Comparison of ENCODE assay signal across 10 mouse cellular contexts in genomic region chr16:59474788-59475187, GRCm38 (mm10). TPM values are rescaled to one million over a fixed set of nuclear protein-coding genes. Genes with fewer than 3 reads are reported as not detected.
A peak's percentile ranks its signal among the peaks of the same experiment; 100 is the strongest.
DNase-seq lines count a peak whose midpoint lies in the region; ATAC-seq lines count a peak whose summit lies in the region.
"Had no signal": no experiment of that assay in that cellular context is flagged by ENCODE, and none has a peak within 500 bp of the region (broad histone marks: within the 10 kb centered on the region; RNA-seq: fewer than 3 reads in every experiment).

No protein-coding gene starts in this region.

- no peak for ATAC-seq in hindbrain, embryonic 16.5 days
- peak; percentile 69 for ATAC-seq in megakaryocyte-erythroid progenitor cell, adult 5-6 weeks (replicated peaks; ENCODE audit: low FRiP score, low TSS enrichment, poor library complexity, severe bottlenecking)

- no peaks in the 10 kb centered on the region for H3K27me3 ChIP-seq in hindbrain, embryonic 10.5 days (ENCODE audit: insufficient read depth, poor library complexity, severe bottlenecking)
- H3K27me3 ChIP-seq in hindbrain, embryonic 16.5 days (replicated peaks; ENCODE audit: control insufficient read depth, insufficient read depth, low read length), result no peaks in the 10 kb centered on the region
- H3K27me3 ChIP-seq: embryonic facial prominence, embryonic 12.5 days had no signal

- H3K36me3 ChIP-seq in hindbrain, embryonic 10.5 days, result peaks cover 42% of the 10 kb centered on the region
- H3K36me3 ChIP-seq in hindbrain, embryonic 16.5 days (ENCODE audit: control insufficient read depth, insufficient read depth, low read length), result 0 out of 2 replicates have a peak, but pooled peaks cover 2% of the 10 kb centered on the region

- no peak overlapping the region for H3K4me2 ChIP-seq in hindbrain, embryonic 16.5 days (ENCODE audit: low read length)
- H3K4me2 ChIP-seq: embryonic facial prominence, embryonic 12.5 days had no signal

- 23% methylated on average over 1 of the region's 1 CpGs for WGBS in hindbrain, embryonic 10.5 days
- WGBS in hindbrain, embryonic 16.5 days, result 26% methylated on average over 1 of the region's 1 CpGs

- peak; percentile 46 for DNase-seq in hindbrain, embryonic 10.5 days (ENCODE audit: low spot score)
- peak; percentile 62 for DNase-seq in ES-CJ7 (ENCODE audit: low read depth, low spot score)
- peak; percentile 20 for DNase-seq in c-Kit-positive CD71-positive TER-119-positive erythroid progenitor cells, embryonic 14.5 days (ENCODE audit: low spot score)
- DNase-seq in gastrocnemius, postnatal 25 days, result peak; percentile 35
- peak; percentile 71 to 76 for DNase-seq in layer of hippocampus, postnatal 10 days (ENCODE audit: low spot score in 2 of 2)
- DNase-seq in testis, postnatal 10 days (ENCODE audit: low spot score), result peak; percentile 83

- H3K27ac ChIP-seq in hindbrain, embryonic 10.5 days, result no peak overlapping the region
- H3K27ac ChIP-seq in hindbrain, embryonic 16.5 days (ENCODE audit: low read depth, low read length), result no peak overlapping the region
- H3K27ac ChIP-seq: embryonic facial prominence, embryonic 12.5 days; macrophage had no signal

- H3K9ac ChIP-seq in hindbrain, embryonic 16.5 days (ENCODE audit: low read depth, low read length), result no peak overlapping the region
- H3K9ac ChIP-seq: embryonic facial prominence, embryonic 12.5 days had no signal

- H3K9me3 ChIP-seq in hindbrain, embryonic 10.5 days, result no peaks in the 10 kb centered on the region
- H3K9me3 ChIP-seq in hindbrain, embryonic 16.5 days (ENCODE audit: control insufficient read depth, low read length), result no peaks in the 10 kb centered on the region
- H3K9me3 ChIP-seq: embryonic facial prominence, embryonic 12.5 days had no signal

- no peak overlapping the region for H3K4me3 ChIP-seq in hindbrain, embryonic 10.5 days
- H3K4me3 ChIP-seq in hindbrain, embryonic 16.5 days (ENCODE audit: low read length), result no peak overlapping the region
- H3K4me3 ChIP-seq: embryonic facial prominence, embryonic 12.5 days had no signal

- H3K4me1 ChIP-seq in hindbrain, embryonic 10.5 days (replicated peaks), result peaks cover 10% of the 10 kb centered on the region
- H3K4me1 ChIP-seq in hindbrain, embryonic 16.5 days (ENCODE audit: control insufficient read depth, insufficient read depth, low read depth, low read length), result no peaks in the 10 kb centered on the region; the same call in 1 of the 2 replicates

RNA-seq across cellular contexts. Expression of gene Riox2, which starts 3.2 kb away (rescaled TPM):
- polyA plus RNA-seq in hindbrain, embryonic 10.5 days (2016; fragmentation: Nextera tagmentation; extraction: Ambion mirVana), result 24.9 and 33.9 TPM in 2 replicates
- polyA plus RNA-seq in hindbrain, embryonic 16.5 days (2015; fragmentation: Nextera tagmentation; extraction: Ambion mirVana), result 16.8 and 19.0 TPM in 2 replicates
- 10 to 100 TPM; 15.2 to 16.3 TPM for total RNA-seq in gastrocnemius, postnatal 25 days (2021)
- total RNA-seq in layer of hippocampus, postnatal 10 days (2021), result 10 to 100 TPM; 10.5 to 12.6 TPM
- total RNA-seq in megakaryocyte-erythroid progenitor cell, adult 5-6 weeks (2014; fragmentation: Nextera tagmentation), result 42.7 and 62.1 TPM in 2 replicates
- 73.2 and 88.1 TPM in 2 replicates for total RNA-seq in megakaryocyte-erythroid progenitor cell, adult 5-6 weeks (2017)

Comparison
In these comparisons a context has a peak if more than half of its experiments do, and no peak if none do; other contexts are left out.
1. DNase-seq: peak in every context shown above with its lines; median percentile 83 in testis, postnatal 10 days; 74 in layer of hippocampus, postnatal 10 days; 62 in ES-CJ7; 46 in hindbrain, embryonic 10.5 days; 35 in gastrocnemius, postnatal 25 days; 20 in c-Kit-positive CD71-positive TER-119-positive erythroid progenitor cells, embryonic 14.5 days.